Mouse (Mus musculus) left cerebral cortex, adult 8-10 months (tissue): Measurements from ENCODE around the gene Gm21477. TPM values are rescaled to one million over a fixed set of nuclear protein-coding genes. Genes with fewer than 3 reads are reported as not detected.
"Not testable (repeated sequence)": the region's sequence is repeated elsewhere in the genome, so short reads cannot be mapped to it uniquely, and the experiment has no call there.

Experiments used
- DNase-seq, 2 experiments: peaks; one replicate each; pipeline ENCODE4 v3.0.0; 2022; ENCODE audit warnings: low spot score in 2 of 2
- total RNA-seq, 4 experiments: library from RNA; stranded (reverse); gene quantifications; 2 replicates each; pipeline ENCODE4 v1.2.4; 2022

The Gm21477 gene
- total RNA-seq, result not detected

DNA sequence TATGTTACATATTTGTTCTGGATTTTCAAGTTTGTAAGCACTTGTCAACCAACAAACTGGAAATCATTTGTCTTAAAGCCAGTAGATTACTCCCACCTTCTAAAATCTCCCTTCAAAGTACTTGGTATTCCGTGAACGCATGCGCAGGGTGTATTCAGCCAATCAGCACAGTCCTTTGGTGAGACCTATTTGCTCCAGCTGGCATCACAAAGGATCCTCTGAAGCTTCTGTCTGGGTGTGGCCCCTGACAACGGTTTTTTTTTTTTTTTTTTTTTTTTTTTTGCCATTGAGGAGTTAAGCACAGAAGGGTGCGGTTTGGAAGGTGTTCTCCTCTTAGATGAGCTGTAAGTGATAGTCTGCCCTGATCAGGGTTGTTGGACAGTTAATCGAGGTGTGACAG lies at the start of gene Gm21477:
Gene Gm21477, plus strand, starts transcription at position 301 of the 400 bp plus-strand sequence.
- not testable (repeated sequence) for DNase-seq
